Mouse (Mus musculus) granulocyte monocyte progenitor cell, adult 5-6 weeks (primary cell): ENCODE results near the gene Bub1b. TPM values are rescaled to one million over a fixed set of nuclear protein-coding genes. Genes with fewer than 3 reads are reported as not detected.

Experiments
- ATAC-seq: replicated peaks from 2 replicates; pipeline ENCODE4 v1.8.0; 2016; ENCODE audit warnings: mild to moderate bottlenecking, moderate TSS enrichment, inconsistent platforms; ENCODE audit not compliant: poor library complexity, severe bottlenecking
- total RNA-seq, 2 experiments: library from RNA; stranded (forward) in 1 of 2; stranded (reverse) in 1 of 2; fragments of 200-712, 200-1000 nt in 1 of 2; fragments of >200 nt in 1 of 2; fragmentation: Nextera tagmentation in 1 of 2; gene quantifications; 2 replicates each; pipeline ENCODE4 v1.2.3; 2014 to 2017

Gene Bub1b
- total RNA-seq, 2 experiments from 2014 or later = 39.4 to 117 TPM

DNA sequence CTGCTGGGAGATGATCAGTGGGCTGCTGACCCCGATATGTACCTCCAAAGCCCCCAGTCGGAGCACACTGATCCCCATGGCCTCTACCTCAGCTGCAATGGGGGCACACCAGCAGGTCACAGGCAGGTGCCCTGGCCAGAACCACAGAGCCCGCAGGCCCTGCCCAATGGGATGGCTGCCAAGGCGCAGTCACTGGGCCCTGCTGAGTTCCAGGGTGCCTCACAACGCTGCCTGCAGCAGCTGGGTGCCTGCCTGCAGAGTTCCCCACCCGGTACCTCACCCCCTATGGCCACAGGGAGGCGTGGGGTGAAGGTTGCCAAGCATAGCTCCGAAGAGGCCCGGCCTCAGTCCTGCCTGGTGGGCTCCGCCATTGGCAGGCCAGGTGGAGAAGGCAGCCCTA lies 91.9 kb downstream of the Bub1b start:
- ATAC-seq = no peak

Other genes starting within 250 kb of the Bub1b start
- not detected in 2 replicates for gene Gpr176, start 224.8 kb upstream of the Bub1b start, total RNA-seq (2014; fragmentation: Nextera tagmentation)
- not detected in 2 replicates for gene Gpr176, start 224.8 kb upstream of the Bub1b start, total RNA-seq (2017)
- 16.3 and 20.0 TPM in 2 replicates for gene Eif2ak4, start 209.6 kb upstream of the Bub1b start, total RNA-seq (2014; fragmentation: Nextera tagmentation)
- gene Eif2ak4, start 209.6 kb upstream of the Bub1b start, total RNA-seq (2017) = 12.7 and 17.5 TPM in 2 replicates
- gene Srp14, start 118.5 kb upstream of the Bub1b start, total RNA-seq (2014; fragmentation: Nextera tagmentation) = 221 and 248 TPM in 2 replicates
- 186 and 206 TPM in 2 replicates for gene Srp14, start 118.5 kb upstream of the Bub1b start, total RNA-seq (2017)
- gene Bmf, start 48.5 kb upstream of the Bub1b start, total RNA-seq (2014; fragmentation: Nextera tagmentation) = 0.52 and 6.0 TPM in 2 replicates
- 0.21 and 0.60 TPM in 2 replicates for gene Bmf, start 48.5 kb upstream of the Bub1b start, total RNA-seq (2017)
- 0.32 TPM in 1 of 2 replicates, not detected in the other for gene Pak6, start 65.1 kb downstream of the Bub1b start, total RNA-seq (2014; fragmentation: Nextera tagmentation)
- gene Pak6, start 65.1 kb downstream of the Bub1b start, total RNA-seq (2017) = 0.05 TPM in 1 of 2 replicates, not detected in the other
- 0.77 and 1.0 TPM in 2 replicates for gene Ankrd63, start 105.8 kb downstream of the Bub1b start, total RNA-seq (2014; fragmentation: Nextera tagmentation)
- 0.62 and 0.69 TPM in 2 replicates for gene Ankrd63, start 105.8 kb downstream of the Bub1b start, total RNA-seq (2017)
- 99.1 and 108 TPM in 2 replicates for gene Plcb2, start 130.2 kb downstream of the Bub1b start, total RNA-seq (2014; fragmentation: Nextera tagmentation)
- 54.3 and 70.7 TPM in 2 replicates for gene Plcb2, start 130.2 kb downstream of the Bub1b start, total RNA-seq (2017)
- 27.9 and 30.3 TPM in 2 replicates for gene Inafm2, start 147.5 kb downstream of the Bub1b start, total RNA-seq (2014; fragmentation: Nextera tagmentation)
- gene Inafm2, start 147.5 kb downstream of the Bub1b start, total RNA-seq (2017) = 15.0 and 24.8 TPM in 2 replicates
- 0.92 and 2.3 TPM in 2 replicates for gene Ccdc9b, start 164.4 kb downstream of the Bub1b start, total RNA-seq (2014; fragmentation: Nextera tagmentation)
- 0.26 and 0.82 TPM in 2 replicates for gene Ccdc9b, start 164.4 kb downstream of the Bub1b start, total RNA-seq (2017)
- not detected in 2 replicates for gene Phgr1, start 174.6 kb downstream of the Bub1b start, total RNA-seq (2014; fragmentation: Nextera tagmentation)
- gene Phgr1, start 174.6 kb downstream of the Bub1b start, total RNA-seq (2017) = not detected in 2 replicates
- gene Disp2, start 181.5 kb downstream of the Bub1b start, total RNA-seq (2014; fragmentation: Nextera tagmentation) = not detected in 2 replicates
- not detected in 2 replicates for gene Disp2, start 181.5 kb downstream of the Bub1b start, total RNA-seq (2017)
- gene Knstrn, start 215.8 kb downstream of the Bub1b start, total RNA-seq (2014; fragmentation: Nextera tagmentation) = 57.9 and 61.3 TPM in 2 replicates
- 190 and 228 TPM in 2 replicates for gene Knstrn, start 215.8 kb downstream of the Bub1b start, total RNA-seq (2017)